10 mouse cellular contexts compared by ENCODE assay signal in genomic region chr9:100462098-100462497, GRCm38 (mm10). TPM values are rescaled to one million over a fixed set of nuclear protein-coding genes. Genes with fewer than 3 reads are reported as not detected.
DNase-seq lines count a peak whose midpoint lies in the region; ATAC-seq and TF ChIP-seq lines count a peak whose summit lies in the region.
"Had no signal": no experiment of that assay in that cellular context is flagged by ENCODE, and none has a peak within 500 bp of the region (broad histone marks: within the 10 kb centered on the region; RNA-seq: fewer than 3 reads in every experiment).

No protein-coding gene starts in this region.

- H3K4me3 ChIP-seq in lung, adult 2 months (replicated peaks; ENCODE audit: extremely low read depth, low read depth, low read length) = no peak overlapping the region
- H3K4me3 ChIP-seq in brown adipose tissue, adult 24 weeks (ENCODE audit: insufficient read depth, low read depth, low read length) = no peak overlapping the region
- no peak overlapping the region for H3K4me3 ChIP-seq in stomach, postnatal 0 days (ENCODE audit: low read depth, low read length)
- H3K4me3 ChIP-seq in liver, postnatal 0 days (ENCODE audit: low read depth, low read length) = no peak overlapping the region
- H3K4me3 ChIP-seq: embryonic facial prominence, embryonic 12.5 days; intestine, embryonic 15.5 days had no signal

- H3K4me1 ChIP-seq in lung, adult 2 months (ENCODE audit: control insufficient read depth, insufficient read depth, low read length) = peaks cover 17% of the 10 kb centered on the region
- peaks cover 15% of the 10 kb centered on the region for H3K4me1 ChIP-seq in brown adipose tissue, adult 24 weeks (ENCODE audit: control insufficient read depth, insufficient read depth, insufficient read length, low read length)
- H3K4me1 ChIP-seq in stomach, postnatal 0 days (replicated peaks; ENCODE audit: control insufficient read depth, insufficient read depth) = peaks cover 2% of the 10 kb centered on the region; the same call in 1 of the 2 replicates
- H3K4me1 ChIP-seq in liver, postnatal 0 days (ENCODE audit: insufficient read depth) = no peaks in the 10 kb centered on the region
- H3K4me1 ChIP-seq: embryonic facial prominence, embryonic 12.5 days; intestine, embryonic 15.5 days had no signal

- 39% methylated on average over 4 of the region's 4 CpGs for WGBS in lung, adult 2 months
- WGBS in stomach, postnatal 0 days = 69% methylated on average over 4 of the region's 4 CpGs
- 84% methylated on average over 4 of the region's 4 CpGs for WGBS in liver, postnatal 0 days (ENCODE audit: insufficient replicate concordance)

- peaks cover 3% of the 10 kb centered on the region; the same call in 1 of the 2 replicates for H3K36me3 ChIP-seq in stomach, postnatal 0 days (ENCODE audit: control insufficient read depth, insufficient read depth, low read length)
- H3K36me3 ChIP-seq in liver, postnatal 0 days (replicated peaks; ENCODE audit: insufficient read depth, low read length) = peaks cover 15% of the 10 kb centered on the region
- H3K36me3 ChIP-seq: intestine, embryonic 15.5 days had no signal

- no peaks in the 10 kb centered on the region for H3K9me3 ChIP-seq in stomach, postnatal 0 days (ENCODE audit: control insufficient read depth, low read length)
- no peaks in the 10 kb centered on the region for H3K9me3 ChIP-seq in liver, postnatal 0 days (ENCODE audit: low read length)
- H3K9me3 ChIP-seq: embryonic facial prominence, embryonic 12.5 days; intestine, embryonic 15.5 days had no signal

- TF ChIP-seq POLR2A in lung, adult 2 months (IDR thresholded peaks at IDR 0.05; ENCODE audit: borderline replicate concordance, extremely low read depth, low read depth, low read length) = no peak

- no peak overlapping the region for H3K4me2 ChIP-seq in stomach, postnatal 0 days (replicated peaks; ENCODE audit: low read depth)
- H3K4me2 ChIP-seq in liver, postnatal 0 days (ENCODE audit: low read depth, low read length) = no peak overlapping the region
- H3K4me2 ChIP-seq: embryonic facial prominence, embryonic 12.5 days; intestine, embryonic 15.5 days had no signal

- H3K9ac ChIP-seq in stomach, postnatal 0 days (ENCODE audit: low read length) = no peak overlapping the region
- no peak overlapping the region for H3K9ac ChIP-seq in liver, postnatal 0 days (replicated peaks)
- H3K9ac ChIP-seq: embryonic facial prominence, embryonic 12.5 days; intestine, embryonic 15.5 days had no signal

- H3K27ac ChIP-seq in brown adipose tissue, adult 24 weeks (replicated peaks; ENCODE audit: low read depth, low read length) = peak overlapping the region; percentile 85
- H3K27ac ChIP-seq in stomach, postnatal 0 days (replicated peaks) = peak overlapping the region; percentile 31
- H3K27ac ChIP-seq in liver, postnatal 0 days (ENCODE audit: low read depth) = no peak overlapping the region
- H3K27ac ChIP-seq: embryonic facial prominence, embryonic 12.5 days; intestine, embryonic 15.5 days had no signal

- TF ChIP-seq EP300 in stomach, postnatal 0 days (optimal IDR thresholded peaks at IDR 0.05) = no peak
- no peak for TF ChIP-seq EP300 in liver, postnatal 0 days (IDR thresholded peaks at IDR 0.05; ENCODE audit: low read depth)

- TF ChIP-seq CTCF in lung, adult 2 months (IDR thresholded peaks at IDR 0.05; ENCODE audit: insufficient read depth, low read length) = no peak
- TF ChIP-seq CTCF in stomach, postnatal 0 days (IDR thresholded peaks at IDR 0.05; ENCODE audit: low read depth) = no peak
- TF ChIP-seq CTCF in liver, postnatal 0 days (IDR thresholded peaks at IDR 0.05; ENCODE audit: low read depth) = no peak

- no peaks in the 10 kb centered on the region for H3K27me3 ChIP-seq in stomach, postnatal 0 days (ENCODE audit: control insufficient read depth, insufficient read depth, low read length)
- H3K27me3 ChIP-seq in liver, postnatal 0 days (ENCODE audit: insufficient read depth, low read length) = no peaks in the 10 kb centered on the region
- H3K27me3 ChIP-seq: embryonic facial prominence, embryonic 12.5 days; intestine, embryonic 15.5 days had no signal

- ATAC-seq in frontal cortex, adult (ENCODE audit: low TSS enrichment) = 0 out of 2 replicates have a peak, but pooled peaks have one; percentile 8
- ATAC-seq in stomach, postnatal 0 days (ENCODE audit: low FRiP score, low TSS enrichment) = no peak
- ATAC-seq in liver, postnatal 0 days = no peak
- ATAC-seq: intestine, embryonic 15.5 days had no signal

- DNase-seq in frontal cortex, postnatal 14 days (ENCODE audit: low spot score in 2 of 2) = no peak
- peak; percentile 44 for DNase-seq in lung, postnatal 25 days (ENCODE audit: low spot score)
- DNase-seq in lung, adult 2 months = no peak
- DNase-seq in stomach, postnatal 0 days (ENCODE audit: low spot score) = no peak
- DNase-seq in liver, postnatal 0 days = no peak
- no peak for DNase-seq in gastrocnemius, adult 18-20 months (ENCODE audit: low spot score)

RNA-seq across cellular contexts. Expression of gene Il20rb, which starts 24.5 kb away (rescaled TPM):
- polyA plus RNA-seq in lung, adult 2 months (2012; rRNA removed) = 2.7 and 5.9 TPM in 2 replicates
- polyA plus RNA-seq in brown adipose tissue, adult 24 weeks (2012; ENCODE audit: insufficient read depth, insufficient read length, missing spikeins) = 1.3 TPM in 1 of 2 replicates, not detected in the other
- 4.8 and 5.1 TPM in 2 replicates for polyA plus RNA-seq in stomach, postnatal 0 days (2015; fragmentation: Nextera tagmentation; extraction: Ambion mirVana)
- 0.48 and 0.88 TPM in 2 replicates for polyA plus RNA-seq in liver, postnatal 0 days (2015; fragmentation: Nextera tagmentation; extraction: Ambion mirVana)
- 1 to 10 TPM; 1.1 TPM for total RNA-seq in gastrocnemius, adult 18-20 months (2021)
